Mouse (Mus musculus) G1E-ER4 (cell line): ENCODE measurements around the gene Cdkal1. TPM values are rescaled to one million over a fixed set of nuclear protein-coding genes. Genes with fewer than 3 reads are reported as not detected.

Experiments
- GATA1 ChIP-seq: IDR thresholded peaks from one replicate; pipeline ENCODE4 v1.8.0; 2012; ENCODE audit warnings: low read length, inconsistent platforms
- polyA plus RNA-seq: library from polyadenylated mRNA; stranded (reverse); fragments of >175 nt; gene quantifications from 2 replicates; pipeline ENCODE4 v1.2.3, GENCODE M21; 2012

The Cdkal1 gene
- polyA plus RNA-seq, 1 experiment, result 0.64 TPM

GRCm38 (mm10) chr13:29348331-29348730 lies 507.1 kb downstream of the Cdkal1 start:
- TF ChIP-seq GATA1, result no peak

DNA sequence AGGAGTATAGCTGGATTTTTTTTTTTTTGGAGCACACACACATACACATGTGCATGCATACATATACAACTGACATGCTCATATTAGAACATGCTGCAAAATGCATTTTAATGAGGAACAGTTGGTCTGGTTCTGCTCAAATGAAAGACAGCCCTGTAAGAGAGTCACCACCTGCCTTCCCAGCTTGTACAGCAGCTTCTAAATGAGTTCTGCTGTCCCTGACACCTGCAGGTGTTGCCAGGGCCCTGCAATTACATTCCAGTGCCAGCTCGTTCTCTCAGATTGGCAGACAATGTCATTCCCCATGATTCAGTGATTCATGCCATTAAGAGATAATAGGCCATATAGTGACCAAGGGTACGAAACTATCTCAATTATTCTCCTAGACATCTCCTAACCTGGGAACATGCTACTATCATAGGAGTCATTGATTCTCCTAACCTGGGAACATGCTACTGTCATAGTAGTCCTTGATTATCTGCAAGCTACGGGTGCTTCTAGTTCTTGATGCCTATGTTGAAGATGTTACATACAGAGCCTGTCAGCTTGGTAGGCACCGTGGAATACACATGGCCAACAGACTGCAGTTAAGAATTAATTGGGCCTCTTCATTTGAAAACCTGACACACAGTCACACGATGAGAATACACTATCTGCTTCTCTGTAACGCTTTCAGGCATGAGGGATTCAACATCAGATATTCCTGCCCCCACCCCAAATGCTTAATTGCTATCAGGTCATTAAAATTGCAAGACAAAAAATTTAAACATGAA lies 522.6 kb downstream of the Cdkal1 start:
- TF ChIP-seq GATA1, result no peak

- TF ChIP-seq GATA1, result no peak
Measured at GRCm38 (mm10) chr13:29325946-29326345, 529.5 kb downstream of the Cdkal1 start.

- no peak for TF ChIP-seq GATA1
Measured at GRCm38 (mm10) chr13:29320421-29320820, 535.1 kb downstream of the Cdkal1 start.

- TF ChIP-seq GATA1, result no peak
Measured at GRCm38 (mm10) chr13:29317703-29318102, 537.8 kb downstream of the Cdkal1 start.

GRCm38 (mm10) chr13:29316271-29316670 lies 539.2 kb downstream of the Cdkal1 start:
- no peak for TF ChIP-seq GATA1

- TF ChIP-seq GATA1, result no peak
Measured at GRCm38 (mm10) chr13:29312026-29312425, 543.4 kb downstream of the Cdkal1 start.

GRCm38 (mm10) chr13:29307420-29307819 lies 548.1 kb downstream of the Cdkal1 start:
- TF ChIP-seq GATA1, result no peak

- no peak for TF ChIP-seq GATA1
Measured at GRCm38 (mm10) chr13:29292608-29293240, 562.8 kb downstream of the Cdkal1 start.

DNA sequence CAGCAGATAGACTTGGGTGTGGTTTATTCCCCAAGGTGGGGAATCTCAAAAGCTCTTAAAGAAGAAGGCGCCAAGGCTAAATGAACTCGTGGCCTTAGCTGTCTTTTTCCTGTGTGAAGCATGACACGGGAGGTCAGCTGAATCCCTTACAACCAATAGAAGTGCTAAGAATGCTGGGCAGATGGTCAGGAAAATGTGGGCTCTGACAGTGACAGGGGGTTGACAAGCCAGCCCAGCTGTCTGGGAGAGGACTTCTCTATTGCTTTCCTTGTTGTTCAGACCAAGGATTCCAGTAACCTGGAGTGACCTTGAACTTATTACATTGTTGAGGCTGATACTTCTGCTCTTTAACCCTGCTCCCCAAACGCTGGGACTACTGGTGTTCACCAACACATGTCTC lies 564.9 kb downstream of the Cdkal1 start:
- no peak for TF ChIP-seq GATA1

GRCm38 (mm10) chr13:29285058-29285457 lies 570.4 kb downstream of the Cdkal1 start:
- TF ChIP-seq GATA1, result no peak

- TF ChIP-seq GATA1, result no peak
Measured at GRCm38 (mm10) chr13:29281556-29281955, 573.9 kb downstream of the Cdkal1 start.

- TF ChIP-seq GATA1, result no peak
Measured at GRCm38 (mm10) chr13:29278156-29278555, 577.3 kb downstream of the Cdkal1 start.

DNA sequence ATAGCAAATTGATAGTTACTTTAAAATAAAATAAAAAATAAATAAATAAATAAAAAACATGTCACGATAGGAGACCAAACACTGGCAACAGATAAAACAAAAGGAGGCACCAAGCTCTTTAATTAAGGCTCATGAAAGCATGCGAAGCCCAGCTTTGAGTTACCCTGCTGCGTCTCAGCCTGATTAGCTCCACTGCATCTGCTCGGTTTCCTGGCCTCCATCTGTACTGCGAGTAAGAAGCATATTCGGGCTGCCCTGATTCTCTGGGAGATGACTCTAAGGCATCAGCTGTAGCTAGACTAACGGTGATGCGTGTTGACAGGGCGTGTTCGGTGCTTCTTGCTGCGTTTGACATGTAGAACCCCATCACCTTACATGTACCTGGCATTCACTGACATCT lies 581.2 kb downstream of the Cdkal1 start:
- TF ChIP-seq GATA1, result no peak

DNA sequence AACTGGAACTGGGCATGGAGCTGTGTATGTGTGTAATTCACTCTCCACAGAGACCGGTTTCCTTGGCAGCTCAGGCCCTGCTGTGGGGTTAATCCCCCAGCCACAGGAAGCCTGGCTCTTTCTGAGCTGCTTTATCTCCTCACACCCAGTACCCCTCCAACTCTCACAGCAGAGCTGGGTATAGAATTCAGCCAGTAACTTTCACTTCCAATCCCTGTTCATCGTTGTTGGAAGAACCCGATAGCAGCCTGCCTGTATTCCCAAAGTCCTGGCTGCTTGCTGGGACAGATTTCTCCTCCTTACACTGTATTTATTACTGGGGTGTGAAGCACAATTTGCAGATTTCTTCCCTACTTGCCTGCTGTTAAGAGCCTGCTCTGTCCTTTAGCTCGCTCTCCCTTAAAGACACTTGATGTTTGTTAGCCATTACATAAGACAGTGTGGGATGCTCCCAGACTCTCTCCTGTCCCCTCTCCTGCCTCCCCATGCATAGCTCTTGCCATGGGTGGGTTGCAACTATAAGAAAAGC lies 581.7 kb downstream of the Cdkal1 start:
- TF ChIP-seq GATA1, result no peak

- TF ChIP-seq GATA1, result no peak
Measured at GRCm38 (mm10) chr13:29271451-29271850, 584.0 kb downstream of the Cdkal1 start.
